Mouse (Mus musculus) mouse trophoblast stem cell (cell line): ENCODE data around the gene Fstl4.

Experiments
- in situ Hi-C, 2 experiments: fragments of 300-500 bp; cut with MseI, MboI; formaldehyde crosslinking; loops; 2 replicates in 1 of 2; 3 replicates in 1 of 2; pipeline ENCODE4 v1.15.1; 2025

The Fstl4 gene

DNA sequence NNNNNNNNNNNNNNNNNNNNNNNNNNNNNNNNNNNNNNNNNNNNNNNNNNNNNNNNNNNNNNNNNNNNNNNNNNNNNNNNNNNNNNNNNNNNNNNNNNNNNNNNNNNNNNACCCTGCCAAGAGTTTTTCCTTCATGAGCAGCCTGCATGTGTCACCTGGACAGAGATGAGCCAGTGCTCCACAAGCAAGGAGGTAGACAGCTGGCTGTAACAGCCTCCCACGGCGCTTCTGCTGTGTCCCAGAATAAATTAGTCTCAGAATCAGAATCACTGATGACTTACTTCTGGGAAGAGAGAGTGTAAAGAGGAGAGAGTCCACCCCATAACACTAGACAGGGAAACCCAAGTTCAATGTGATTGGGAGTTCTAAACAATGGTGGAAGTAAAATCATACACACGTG is 464.6 kb downstream of the Fstl4 start:
- in situ Hi-C loops: no loop called here

- in situ Hi-C loops: no loop called here
Measured at GRCm38 (mm10) chr11:53231836-53232235, 467.4 kb downstream of the Fstl4 start.

- in situ Hi-C loops: no loop called here
Measured at GRCm38 (mm10) chr11:53233590-53233989, 469.2 kb downstream of the Fstl4 start.
